Mouse (Mus musculus): ENCODE results near the gene Gtpbp1. TPM values are rescaled to one million over a fixed set of nuclear protein-coding genes. Genes with fewer than 3 reads are reported as not detected.
A peak's percentile ranks its signal among the peaks of the same experiment; 100 is the strongest.
"Not testable (repeated sequence)": the region's sequence is repeated elsewhere in the genome, so short reads cannot be mapped to it uniquely, and the experiment has no call there.

Gene Gtpbp1
- total RNA-seq (2015), result 31.2 and 31.9 TPM in 2 replicates
- 36.8 and 56.8 TPM in 2 replicates for total RNA-seq (2017)

DNA sequence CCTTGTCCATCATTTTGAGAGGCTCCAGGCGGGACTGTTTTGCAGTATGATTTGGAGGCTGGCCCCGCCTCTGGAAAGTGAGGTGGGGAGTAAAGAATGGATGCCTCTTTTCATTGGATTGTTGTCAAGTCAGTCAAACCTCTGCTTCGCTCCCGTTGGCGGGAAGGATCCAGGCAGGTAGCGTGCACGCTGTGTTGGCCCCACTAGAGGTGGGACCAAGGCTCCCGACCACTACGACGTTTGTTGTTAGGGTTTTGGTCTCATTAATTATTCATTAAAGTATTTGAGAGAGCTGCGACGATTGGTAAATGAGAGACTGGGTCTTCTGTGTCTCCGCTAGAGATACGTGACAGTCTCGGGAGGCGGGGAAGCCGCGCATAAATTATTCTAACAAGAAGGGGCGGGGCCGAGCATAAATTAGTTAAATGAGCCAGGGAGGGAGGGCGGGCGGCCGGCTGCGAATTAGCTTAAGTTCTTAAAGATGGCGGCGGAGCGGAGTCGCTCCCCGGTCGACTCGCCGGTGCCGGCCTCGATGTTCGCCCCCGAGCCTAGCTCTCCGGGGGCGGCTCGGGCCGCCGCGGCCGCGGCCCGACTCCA lies at the start of gene Gtpbp1:
Gene Gtpbp1 (plus strand): TSS at position 420 of the 597 bp plus-strand sequence.
- ATAC-seq (ENCODE audit: poor library complexity, severe bottlenecking), result peak; percentile 71

DNA sequence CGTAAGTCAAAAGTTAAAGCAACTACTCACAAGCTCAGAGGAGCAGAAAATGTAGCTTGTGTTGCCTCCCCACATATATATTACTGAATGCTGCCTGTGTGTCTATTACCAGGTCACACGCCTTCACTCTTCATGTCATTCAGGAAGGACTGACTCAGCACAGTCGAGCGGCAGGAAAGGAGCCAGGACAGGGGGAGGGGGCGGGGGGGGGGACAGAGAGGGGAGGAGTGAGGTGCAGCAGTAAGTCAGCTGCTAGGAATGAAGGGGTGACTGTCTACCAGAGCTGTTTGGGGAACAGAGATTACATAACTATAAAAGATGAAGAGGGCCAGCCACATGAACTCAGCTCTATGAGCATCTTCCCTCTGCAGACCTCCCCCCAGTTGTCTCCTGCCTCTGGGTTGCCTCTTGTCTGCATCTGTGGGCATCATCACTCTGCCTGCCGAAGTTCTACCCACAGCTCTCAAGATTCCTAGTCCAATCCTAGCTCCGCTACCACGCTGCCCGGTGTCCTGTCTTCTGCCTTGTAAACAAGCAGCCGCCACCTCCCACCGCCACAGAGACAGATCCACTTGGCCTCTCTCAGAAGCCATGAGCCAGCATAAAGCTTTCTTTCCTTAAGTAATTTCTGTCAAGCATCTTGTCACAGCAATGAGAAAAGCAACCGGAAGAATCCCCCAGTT lies 49.4 kb upstream of the Gtpbp1 start:
- no peak for ATAC-seq (ENCODE audit: poor library complexity, severe bottlenecking)

DNA sequence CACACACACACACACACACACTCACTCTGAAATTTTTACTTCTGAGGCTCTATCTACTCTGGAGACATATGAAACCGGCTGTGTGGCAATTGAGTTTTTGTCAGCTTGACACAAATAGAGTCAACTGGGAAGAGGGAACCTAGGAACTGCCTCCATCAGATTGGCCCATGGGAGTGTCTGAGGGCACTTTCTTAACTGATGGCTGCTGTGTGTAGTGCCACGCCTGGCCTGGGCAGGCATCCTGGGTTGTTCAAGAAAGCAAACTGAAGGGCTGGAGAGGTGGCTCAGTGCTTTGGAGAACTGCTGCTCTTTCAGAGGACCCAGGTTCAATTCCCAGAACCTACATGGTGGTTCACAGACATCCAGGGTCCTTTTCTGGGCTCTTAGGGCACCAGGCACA lies 45.2 kb upstream of the Gtpbp1 start:
- ATAC-seq (ENCODE audit: poor library complexity, severe bottlenecking), result no peak

GRCm38 (mm10) chr15:79648130-79648529 lies 42.5 kb upstream of the Gtpbp1 start:
- ATAC-seq (ENCODE audit: poor library complexity, severe bottlenecking), result no peak

- peak; percentile 88 for ATAC-seq (ENCODE audit: poor library complexity, severe bottlenecking)
These were observed 40.1 kb upstream of the Gtpbp1 start for GRCm38 (mm10) chr15:79650569-79650968.

GRCm38 (mm10) chr15:79651481-79651880 lies 39.2 kb upstream of the Gtpbp1 start:
- no peak for ATAC-seq (ENCODE audit: poor library complexity, severe bottlenecking)

DNA sequence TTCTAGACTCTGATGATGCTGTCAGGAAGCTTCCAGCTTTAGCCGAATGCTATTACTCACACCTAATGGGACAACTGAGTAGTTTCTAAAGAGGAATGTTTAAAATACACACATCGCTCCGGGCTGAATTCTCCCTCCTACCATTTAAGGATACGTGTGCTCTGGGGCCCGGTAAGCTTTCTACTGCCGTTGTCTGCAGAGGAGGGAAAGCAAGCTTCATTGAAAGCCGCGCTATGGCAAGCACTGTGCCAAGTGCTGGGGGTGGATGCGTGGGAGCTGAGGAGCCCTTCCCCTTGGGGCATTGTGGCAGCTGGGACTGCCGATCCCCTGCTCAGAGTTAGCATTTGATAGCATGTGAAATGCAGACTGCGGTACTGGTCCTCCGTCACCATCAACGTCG lies 34.2 kb upstream of the Gtpbp1 start:
- ATAC-seq (ENCODE audit: poor library complexity, severe bottlenecking), result no peak

- peak; percentile 53 for ATAC-seq (ENCODE audit: poor library complexity, severe bottlenecking)
These were observed 32.7 kb upstream of the Gtpbp1 start for GRCm38 (mm10) chr15:79657837-79658530.

DNA sequence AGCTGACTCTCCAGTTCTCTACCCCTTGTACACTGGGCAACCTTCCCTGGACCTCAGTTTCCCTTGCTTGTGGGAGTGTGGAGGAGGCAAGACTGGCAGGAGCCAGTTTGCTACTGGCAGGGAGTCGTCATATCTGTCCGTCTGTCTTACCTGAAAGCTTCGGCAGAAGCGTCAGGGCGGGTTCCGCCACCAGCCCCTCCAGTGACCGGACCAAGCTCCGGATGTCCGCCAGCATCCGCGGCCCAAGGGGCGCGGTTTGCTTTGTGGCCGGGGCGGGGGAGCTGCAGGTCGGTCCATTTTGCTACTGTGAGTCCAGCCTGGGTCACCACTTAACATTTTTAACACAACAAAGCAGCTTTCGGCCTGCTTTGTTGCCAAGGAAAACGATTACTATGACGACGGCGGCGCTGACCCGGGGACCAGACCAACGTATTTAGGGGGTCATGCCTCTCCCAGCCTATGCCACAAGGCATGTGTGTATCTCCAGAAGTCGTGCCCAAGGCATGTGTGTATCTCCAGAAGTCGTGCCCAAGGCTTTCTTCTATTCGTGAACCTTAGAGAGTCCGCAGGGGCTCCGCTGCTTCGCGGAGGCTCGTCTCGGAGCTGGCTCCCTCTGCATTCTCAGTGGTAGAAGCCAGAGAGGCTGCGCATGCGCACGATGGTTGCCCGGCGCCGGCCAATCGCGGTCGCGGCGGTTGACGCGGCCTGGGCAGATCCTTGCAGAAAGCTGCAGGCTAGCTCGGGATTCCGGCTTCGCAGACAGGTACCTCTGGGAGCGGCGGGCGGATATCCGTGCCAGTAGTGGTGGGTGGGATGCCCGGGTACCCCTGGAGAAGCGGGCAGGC lies 31.9 kb upstream of the Gtpbp1 start, which contains the start of the genes Fam227a and Cby1:
Gene Fam227a (minus strand): TSS at position 426 of the 845 bp plus-strand sequence.
Gene Cby1 (plus strand): TSS at position 669 of the 845 bp plus-strand sequence.
- ATAC-seq (ENCODE audit: poor library complexity, severe bottlenecking), result peak; percentile 90

DNA sequence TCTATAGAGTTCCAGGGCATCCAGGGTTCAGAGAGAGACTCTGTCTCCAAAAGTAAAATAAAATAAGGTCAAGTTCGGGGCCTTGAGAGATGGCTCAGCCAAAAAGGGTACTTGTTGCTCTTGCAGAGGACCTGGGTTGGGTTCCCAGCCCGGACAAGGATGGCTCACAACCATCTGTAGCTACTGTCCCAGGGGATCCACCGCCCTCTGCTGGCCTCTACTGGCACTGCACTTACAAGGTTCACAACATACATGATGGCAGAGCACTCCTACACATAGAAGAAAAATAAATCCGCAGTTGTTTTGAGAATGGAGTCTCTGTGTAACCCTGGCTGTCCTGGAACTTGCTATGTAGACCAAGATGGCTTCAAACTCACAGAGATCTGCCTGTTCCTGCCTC lies 28.8 kb upstream of the Gtpbp1 start:
- ATAC-seq (ENCODE audit: poor library complexity, severe bottlenecking), result no peak

DNA sequence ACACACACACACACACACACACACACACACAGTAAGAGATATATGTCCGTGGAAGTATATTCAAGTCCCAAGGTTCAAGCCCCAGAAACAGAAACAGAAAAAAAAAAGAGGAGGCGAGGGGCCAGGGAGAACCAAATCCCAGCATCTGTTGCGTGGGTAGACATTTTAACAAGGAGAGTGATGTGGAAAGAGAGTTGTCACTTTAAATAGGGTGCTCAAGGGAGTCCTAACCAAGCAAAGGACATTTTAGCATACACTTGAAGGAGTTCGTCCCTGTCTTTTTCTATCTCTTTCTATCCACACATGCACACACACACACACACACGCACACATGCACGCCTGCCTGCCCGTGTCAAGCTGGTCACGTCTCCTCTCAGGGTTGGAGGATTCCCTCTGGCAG lies 26.0 kb upstream of the Gtpbp1 start:
- no peak for ATAC-seq (ENCODE audit: poor library complexity, severe bottlenecking)

- no peak for ATAC-seq (ENCODE audit: poor library complexity, severe bottlenecking)
These were observed 21.4 kb upstream of the Gtpbp1 start for GRCm38 (mm10) chr15:79669195-79669594.

GRCm38 (mm10) chr15:79670249-79670971 lies 20.2 kb upstream of the Gtpbp1 start, which contains the start of gene Tomm22:
TSS of gene Tomm22 (plus strand) at chr15:79670861.
- peak; percentile 100 for ATAC-seq (ENCODE audit: poor library complexity, severe bottlenecking)

DNA sequence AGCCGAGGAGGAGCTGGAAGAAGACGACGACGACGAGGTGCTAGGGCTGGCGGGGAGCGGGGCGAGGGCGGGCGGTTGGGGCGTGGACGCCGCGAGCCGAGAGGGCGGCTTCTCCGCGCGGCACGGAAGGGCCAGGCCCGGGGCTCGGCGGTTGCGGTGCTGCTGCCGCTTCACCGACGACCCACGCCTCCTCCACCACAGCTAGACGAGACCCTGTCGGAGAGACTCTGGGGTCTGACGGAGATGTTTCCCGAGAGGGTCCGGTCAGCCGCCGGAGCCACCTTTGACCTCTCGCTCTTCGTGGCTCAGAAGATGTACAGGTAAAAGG lies 19.7 kb upstream of the Gtpbp1 start:
- ATAC-seq (ENCODE audit: poor library complexity, severe bottlenecking), result no peak; the same call in 1 of the 2 replicates

DNA sequence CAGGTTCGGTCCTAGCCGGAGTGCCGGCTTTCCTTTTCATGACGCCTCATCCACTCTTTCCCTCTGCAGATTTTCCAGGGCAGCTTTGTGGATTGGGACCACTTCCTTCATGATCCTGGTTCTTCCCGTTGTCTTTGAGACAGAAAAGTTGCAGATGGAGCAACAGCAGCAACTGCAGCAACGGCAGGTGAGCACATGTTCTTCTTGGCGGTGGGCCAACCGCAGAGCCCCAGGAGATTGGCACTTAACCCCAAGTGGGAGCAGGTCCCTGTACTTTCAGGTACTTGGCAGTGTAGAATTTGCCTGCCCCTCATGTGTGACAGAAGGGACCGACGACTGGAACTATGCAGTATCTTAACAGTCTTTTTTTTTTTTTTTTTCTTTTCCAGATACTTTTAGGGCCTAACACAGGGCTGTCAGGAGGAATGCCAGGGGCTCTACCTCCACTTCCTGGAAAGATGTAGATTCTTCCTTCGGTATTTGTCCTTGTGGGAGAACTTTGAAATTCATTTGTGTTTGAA lies 18.8 kb upstream of the Gtpbp1 start:
- ATAC-seq (ENCODE audit: poor library complexity, severe bottlenecking), result not testable (repeated sequence)

GRCm38 (mm10) chr15:79677936-79678335 lies 12.7 kb upstream of the Gtpbp1 start:
- no peak for ATAC-seq (ENCODE audit: poor library complexity, severe bottlenecking)

DNA sequence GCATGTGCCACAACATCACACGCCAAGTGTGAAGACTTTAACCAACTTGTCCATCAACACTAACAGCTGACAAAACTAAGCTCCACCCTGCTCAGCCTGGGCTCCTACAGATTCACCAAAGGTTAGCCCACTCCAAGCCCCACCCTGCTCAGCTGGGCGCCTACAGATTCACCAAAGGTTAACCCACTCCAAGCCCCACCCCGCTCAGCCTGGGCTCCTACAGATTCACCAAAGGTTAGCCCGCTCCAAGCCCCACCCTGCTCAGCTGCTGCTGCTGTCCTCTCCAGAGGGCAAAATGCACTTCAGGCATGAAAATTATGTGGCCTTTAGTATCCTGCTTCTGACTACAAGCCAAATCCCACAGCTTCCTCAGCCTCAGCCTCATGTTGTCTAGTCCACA lies 8.7 kb upstream of the Gtpbp1 start:
- ATAC-seq (ENCODE audit: poor library complexity, severe bottlenecking), result no peak

GRCm38 (mm10) chr15:79683146-79683545 lies 7.5 kb upstream of the Gtpbp1 start:
- ATAC-seq (ENCODE audit: poor library complexity, severe bottlenecking), result peak; percentile 66

DNA sequence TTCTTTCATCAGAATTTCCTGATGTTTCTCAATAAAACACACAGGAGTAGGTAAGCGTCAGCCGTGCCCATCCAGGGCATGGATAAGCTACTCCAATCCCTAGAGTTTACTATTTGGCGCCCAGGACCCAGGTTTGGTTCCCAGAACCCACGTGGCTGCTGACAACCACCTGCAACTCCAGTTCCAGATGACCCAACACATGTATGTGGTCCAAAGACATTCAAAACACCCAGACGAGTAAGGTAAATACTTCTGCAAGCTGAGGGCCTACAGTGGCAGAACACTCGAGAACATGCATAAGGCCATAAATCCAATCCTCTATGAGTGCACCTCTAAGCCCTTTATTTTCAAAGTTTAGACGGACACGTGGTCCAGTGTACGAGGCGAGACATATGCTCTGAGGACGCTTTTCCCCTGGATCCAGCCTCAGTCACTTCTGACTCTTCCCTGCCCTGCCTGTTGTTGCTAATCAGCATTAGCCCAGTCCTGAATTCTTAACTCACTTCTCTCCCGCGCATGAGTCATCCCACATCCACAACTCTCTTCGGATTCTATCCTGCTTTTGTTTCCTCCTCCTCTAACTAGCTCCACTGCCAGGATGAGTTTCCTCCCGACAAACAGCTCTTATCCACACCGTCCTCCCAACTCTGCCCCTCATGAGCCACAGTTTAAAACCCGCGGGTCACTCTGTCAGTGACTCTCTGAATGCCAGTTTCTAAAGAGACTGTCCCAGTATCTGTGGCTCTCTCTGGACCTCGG lies 6.8 kb upstream of the Gtpbp1 start:
- no peak for ATAC-seq (ENCODE audit: poor library complexity, severe bottlenecking)

All from megakaryocyte, adult 5-6 weeks (primary cell).